Mouse (Mus musculus) embryonic facial prominence, embryonic 11.5 days (tissue): Measurements from ENCODE around the gene Phrf1. TPM values are rescaled to one million over a fixed set of nuclear protein-coding genes. Genes with fewer than 3 reads are reported as not detected.

Experiments
- ATAC-seq: fragments of 200-750 bp; cut with Nextera tagmentation; replicated peaks from 2 replicates; pipeline ENCODE4 v1.8.0; 2017; ENCODE audit warnings: low read depth; ENCODE audit not compliant: insufficient number of reproducible peaks, low FRiP score, low TSS enrichment
- DNase-seq: peaks from one replicate; pipeline ENCODE4 v3.0.0-alpha.2; 2015; ENCODE audit warnings: low spot score
- H3K27ac ChIP-seq: fragments of 300-500 bp; sonication (generic); replicated peaks from 2 replicates; pipeline ENCODE4 v1.5.1; 2014; ENCODE audit warnings: mild to moderate bottlenecking, low read depth, low read length, control low read depth
- H3K27me3 ChIP-seq: fragments of 300-500 bp; sonication (generic); 2 replicates; pipeline ENCODE4 v1.6.1; 2014; ENCODE audit warnings: mild to moderate bottlenecking, low read length, moderate library complexity, mixed read lengths; ENCODE audit not compliant: control insufficient read depth, insufficient read depth
- H3K36me3 ChIP-seq: fragments of 300-500 bp; sonication (generic); replicated peaks from 2 replicates; pipeline ENCODE4 v1.6.1; 2014; ENCODE audit warnings: low read depth, mild to moderate bottlenecking, low read length, moderate library complexity, mixed read lengths; ENCODE audit not compliant: control insufficient read depth, insufficient read depth
- H3K4me1 ChIP-seq: fragments of 300-500 bp; sonication (generic); 2 replicates; pipeline ENCODE4 v1.6.1; 2014; ENCODE audit warnings: low read length, mixed read lengths; ENCODE audit not compliant: control insufficient read depth, insufficient read depth
- H3K4me2 ChIP-seq: fragments of 300-500 bp; sonication (generic); 2 replicates; pipeline ENCODE4 v1.6.1; 2014; ENCODE audit warnings: low read depth, mild to moderate bottlenecking, control low read depth, low read length, moderate library complexity
- H3K4me3 ChIP-seq: fragments of 300-500 bp; sonication (generic); 2 replicates; pipeline ENCODE4 v1.5.1; 2014; ENCODE audit warnings: low read depth, low read length, control low read depth
- H3K9ac ChIP-seq: fragments of 300-500 bp; sonication (generic); replicated peaks from 2 replicates; pipeline ENCODE4 v1.6.1; 2014; ENCODE audit warnings: mild to moderate bottlenecking, control low read depth, low read length
- H3K9me3 ChIP-seq: fragments of 300-500 bp; sonication (generic); replicated peaks from 2 replicates; pipeline ENCODE4 v1.6.1; 2016; ENCODE audit warnings: mild to moderate bottlenecking, low read length, inconsistent platforms, mixed read lengths; ENCODE audit not compliant: control insufficient read depth
- WGBS: fragments of 180-500 bp; shearing (Covaris S2); extraction: QIAGEN DNeasy Blood & Tissue Kit; methylation state at CpG from one replicate; pipeline ENCODE4 v1.1.7; 2014; 5-methylcytosine and 5-hydroxymethylcytosine counted together
- polyA plus RNA-seq: library from polyadenylated mRNA; unstranded; fragments of >200 nt; fragmentation: Nextera tagmentation; extraction: Ambion mirVana; gene quantifications from 2 replicates; pipeline ENCODE4 v1.2.1, GENCODE M21; 2014

The Phrf1 gene
- polyA plus RNA-seq, 1 experiment from 2014 or later: 63.4 TPM

DNA sequence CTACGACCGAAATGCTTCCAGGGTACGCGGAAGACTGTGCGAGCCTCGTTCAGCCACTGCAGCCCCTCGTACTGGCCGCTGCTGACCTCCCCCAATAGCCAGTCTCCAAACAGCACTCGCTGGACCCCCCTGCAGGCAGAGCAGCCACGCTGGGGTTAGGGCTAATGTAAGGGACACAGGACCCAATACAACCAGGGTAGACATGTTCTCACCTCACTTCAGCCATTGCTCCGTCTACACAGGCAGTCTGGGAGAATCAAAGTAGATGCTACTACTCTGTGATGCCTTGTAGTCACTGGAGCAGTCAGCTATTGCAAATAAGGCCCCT is 36.8 kb downstream of the Phrf1 start:
- H3K9ac ChIP-seq: no peak overlapping the region
- no peak overlapping the region for H3K27ac ChIP-seq
- H3K9me3 ChIP-seq: no peaks in the 10 kb centered on the region
- no peaks in the 10 kb centered on the region for H3K27me3 ChIP-seq
- peaks cover 24% of the 10 kb centered on the region for H3K36me3 ChIP-seq
- WGBS: 38% methylated on average over 11 of the region's 11 CpGs
- no peak for DNase-seq
- H3K4me1 ChIP-seq: no peaks in the 10 kb centered on the region
- no peak overlapping the region for H3K4me3 ChIP-seq
- ATAC-seq: no peak
- no peak overlapping the region for H3K4me2 ChIP-seq

GRCm38 (mm10) chr7:141265739-141266561 is 37.4 kb downstream of the Phrf1 start, which contains the start of gene Irf7:
Gene Irf7, minus strand, starts transcription at chr7:141266481.
- H3K27ac ChIP-seq: no peak within 1 kb of the TSS
- H3K4me1 ChIP-seq: no peaks in the 10 kb centered on the region
- H3K27me3 ChIP-seq: no peaks in the 10 kb centered on the region
- 16% methylated on average over 25 of the region's 25 CpGs for WGBS
- peak within 1 kb of the TSS; percentile 50 for H3K4me2 ChIP-seq
- DNase-seq (peak; percentile 26), ATAC-seq (0 out of 2 replicates have a peak, but pooled peaks have one; percentile 49)
- H3K9ac ChIP-seq: peak within 1 kb of the TSS; percentile 41
- H3K4me3 ChIP-seq: peak within 1 kb of the TSS; percentile 24; the same call in 1 of the 2 replicates
- no peaks in the 10 kb centered on the region for H3K9me3 ChIP-seq
- H3K36me3 ChIP-seq: peaks cover 21% of the 10 kb centered on the region

- H3K27ac ChIP-seq: no peak overlapping the region
- H3K4me3 ChIP-seq: no peak overlapping the region
- WGBS: 78% methylated on average over 24 of the region's 24 CpGs
- no peaks in the 10 kb centered on the region for H3K9me3 ChIP-seq
- no peak overlapping the region for H3K4me2 ChIP-seq
- H3K27me3 ChIP-seq: no peaks in the 10 kb centered on the region
- no peaks in the 10 kb centered on the region for H3K36me3 ChIP-seq
- no peak for ATAC-seq
- H3K4me1 ChIP-seq: no peaks in the 10 kb centered on the region
- no peak for DNase-seq
- H3K9ac ChIP-seq: no peak overlapping the region
These were observed 40.1 kb downstream of the Phrf1 start for GRCm38 (mm10) chr7:141268466-141269272.

DNA sequence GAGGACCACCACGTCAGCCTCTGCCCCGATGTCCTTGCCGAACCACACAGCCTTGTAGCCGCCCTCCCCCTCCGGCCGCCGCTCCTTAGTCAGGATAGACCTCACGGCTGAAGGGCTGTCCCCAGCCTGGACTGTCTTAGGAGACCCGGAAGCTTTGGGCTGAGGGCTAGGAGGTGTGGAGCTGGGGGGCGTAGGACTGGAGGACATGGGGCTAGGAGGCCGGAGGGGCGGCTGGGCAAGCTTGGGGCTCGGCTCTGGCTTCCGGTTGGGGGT is 40.6 kb downstream of the Phrf1 start:
- WGBS: 83% methylated on average over 14 of the region's 14 CpGs
- H3K4me2 ChIP-seq: no peak overlapping the region
- ATAC-seq: no peak

GRCm38 (mm10) chr7:141270631-141271030 is 42.0 kb downstream of the Phrf1 start:
- 92% methylated on average over 3 of the region's 3 CpGs for WGBS
- DNase-seq: no peak
- no peaks in the 10 kb centered on the region for H3K9me3 ChIP-seq
- no peak overlapping the region for H3K27ac ChIP-seq
- no peaks in the 10 kb centered on the region for H3K27me3 ChIP-seq
- H3K4me2 ChIP-seq: no peak overlapping the region
- no peak for ATAC-seq
- H3K9ac ChIP-seq: no peak overlapping the region
- no peaks in the 10 kb centered on the region for H3K4me1 ChIP-seq
- no peak overlapping the region for H3K4me3 ChIP-seq
- H3K36me3 ChIP-seq: no peaks in the 10 kb centered on the region

More for the DNA sequence above, 40.6 kb downstream of the Phrf1 start:
- DNase-seq: no peak
- H3K4me1 ChIP-seq: no peaks in the 10 kb centered on the region
- H3K27ac ChIP-seq: no peak overlapping the region
- H3K27me3 ChIP-seq: no peaks in the 10 kb centered on the region
- H3K9me3 ChIP-seq: no peaks in the 10 kb centered on the region
- H3K9ac ChIP-seq: no peak overlapping the region
- H3K4me3 ChIP-seq: no peak overlapping the region
- no peaks in the 10 kb centered on the region for H3K36me3 ChIP-seq

GRCm38 (mm10) chr7:141275356-141275755 is 46.8 kb downstream of the Phrf1 start:
- no peaks in the 10 kb centered on the region for H3K36me3 ChIP-seq
- no peaks in the 10 kb centered on the region for H3K9me3 ChIP-seq
- no peak for DNase-seq
- no peaks in the 10 kb centered on the region for H3K4me1 ChIP-seq
- no peak overlapping the region for H3K4me2 ChIP-seq
- ATAC-seq: no peak
- H3K27me3 ChIP-seq: no peaks in the 10 kb centered on the region
- no peak overlapping the region for H3K27ac ChIP-seq
- H3K4me3 ChIP-seq: no peak overlapping the region
- H3K9ac ChIP-seq: no peak overlapping the region
- 81% methylated on average over 9 of the region's 9 CpGs for WGBS

DNA sequence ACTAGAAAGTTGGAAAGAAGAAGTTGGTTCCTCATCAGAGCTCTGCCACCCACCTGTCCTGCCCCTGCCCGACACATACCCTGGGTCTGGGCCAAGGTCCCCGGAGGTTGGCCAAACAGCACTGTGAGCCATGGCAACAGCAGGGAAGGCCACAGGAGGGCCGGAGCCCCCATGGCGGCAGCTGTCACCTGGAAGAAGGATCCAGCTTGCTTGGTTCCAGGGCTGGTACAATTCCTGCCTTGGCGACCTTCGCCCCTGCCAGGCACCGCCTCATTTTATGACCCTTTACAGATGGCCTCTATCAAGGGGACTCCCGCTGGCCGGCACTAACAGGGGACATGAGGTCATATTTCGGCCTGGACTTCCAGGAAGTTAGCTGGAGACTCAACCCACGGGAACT is 48.0 kb downstream of the Phrf1 start, which contains the start of gene Cdhr5:
Cdhr5 (minus strand) TSS at position 241 of the 400 bp plus-strand sequence.
- DNase-seq (no peak), ATAC-seq (no peak)
- Histone ChIP-seq H3K9ac (no peak within 1 kb of the TSS), H3K36me3 (no peaks in the 10 kb centered on the region), H3K27me3 (no peaks in the 10 kb centered on the region), H3K9me3 (no peaks in the 10 kb centered on the region), H3K4me3 (no peak within 1 kb of the TSS), H3K4me2 (no peak within 1 kb of the TSS), H3K27ac (no peak within 1 kb of the TSS), H3K4me1 (no peaks in the 10 kb centered on the region)
- WGBS: 61% methylated on average over 11 of the region's 11 CpGs
